Mouse (Mus musculus): ENCODE results near the gene Has3.

DNA sequence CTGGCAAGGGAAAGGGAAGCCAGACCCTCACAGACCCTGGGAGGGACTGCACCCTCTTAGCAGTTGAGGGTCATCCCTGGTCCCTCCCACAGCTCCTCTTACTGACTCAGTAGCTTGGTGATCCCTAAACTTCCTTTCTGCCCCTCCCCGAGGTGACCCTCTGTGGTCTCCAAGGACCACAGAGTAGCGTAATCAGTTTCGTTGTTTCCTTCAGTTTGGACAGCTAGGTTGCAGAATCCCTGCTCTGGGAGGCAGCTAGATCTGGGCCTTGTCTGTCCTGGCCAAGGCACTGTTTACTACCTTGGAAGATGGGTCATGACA, 14.8 kb upstream of the Has3 start:
- TF ChIP-seq POLR2A (IDR thresholded peaks at IDR 0.05; ENCODE audit: low read depth, low read length) (no peak), CTCF (IDR thresholded peaks at IDR 0.05; ENCODE audit: extremely low read depth, insufficient read length, insufficient replicate concordance, low read depth, low read length) (no peak)

Measured in small intestine, adult 2 months (tissue).